Mouse (Mus musculus) bone marrow macrophage, adult 2 months (primary cell): ENCODE measurements around the gene Gm20716.

Experiments
- CTCF ChIP-seq: IDR thresholded peaks from 2 replicates; pipeline ENCODE4 v1.5.1; 2012; ENCODE audit warnings: low read depth, mild to moderate bottlenecking, low read length, moderate library complexity
- POLR2A ChIP-seq: IDR thresholded peaks from 2 replicates; pipeline ENCODE4 v1.6.1; 2012; ENCODE audit warnings: mild to moderate bottlenecking, low read depth, low read length, borderline replicate concordance

GRCm38 (mm10) chr2:168158911-168159711, 71.1 kb downstream of the Gm20716 start:
- no peak for TF ChIP-seq CTCF
- no peak for TF ChIP-seq POLR2A
